11 mouse cellular contexts compared by ENCODE assay signal in the genomic region with DNA sequence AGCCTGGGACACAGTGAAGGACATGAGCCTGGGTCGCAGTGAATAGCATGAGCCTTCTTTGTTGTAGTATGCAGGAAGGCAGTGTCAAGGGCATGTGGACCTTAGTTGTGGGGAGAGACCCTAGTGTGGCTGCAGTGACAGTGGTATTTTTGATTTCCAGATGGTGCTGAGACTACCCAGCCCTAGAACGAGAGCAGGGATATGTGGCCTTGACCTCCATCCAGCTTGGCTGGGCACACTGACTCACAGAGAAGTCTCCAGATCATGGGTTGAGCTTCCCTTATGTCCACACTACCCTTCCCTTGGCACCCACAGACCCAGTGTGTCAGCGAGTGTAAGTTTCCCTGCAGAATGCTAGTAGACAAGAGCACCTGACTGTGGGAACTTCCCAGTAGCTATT.
"Had no signal": no experiment of that assay in that cellular context is flagged by ENCODE, and none has a peak within 500 bp of the region (broad histone marks: within the 10 kb centered on the region; RNA-seq: fewer than 3 reads in every experiment).

No protein-coding gene starts in this region.

- H3K36me3 ChIP-seq: midbrain, embryonic 12.5 days; midbrain, embryonic 15.5 days; neural tube, embryonic 13.5 days had no signal

- H3K27me3 ChIP-seq: midbrain, embryonic 12.5 days; midbrain, embryonic 15.5 days; neural tube, embryonic 13.5 days had no signal

- H3K4me2 ChIP-seq: lung, embryonic 14.5 days; midbrain, embryonic 12.5 days; midbrain, embryonic 15.5 days; neural tube, embryonic 13.5 days had no signal

- H3K4me3 ChIP-seq: midbrain, embryonic 12.5 days; midbrain, embryonic 15.5 days; neural tube, embryonic 13.5 days had no signal

- DNase-seq: kidney, adult 9 months; kidney, postnatal 14 days; kidney, postnatal 4 days; liver, postnatal 0 days; lung, embryonic 14.5 days; retina, postnatal 1 day; thymus, adult 18-20 months; thymus, postnatal 36 days had no signal
